Mouse (Mus musculus): Measurements from ENCODE around the gene Gsn. TPM values are rescaled to one million over a fixed set of nuclear protein-coding genes. Genes with fewer than 3 reads are reported as not detected.

The Gsn gene
- polyA plus RNA-seq, 1 experiment from 2014 or later: 18.1 TPM

DNA sequence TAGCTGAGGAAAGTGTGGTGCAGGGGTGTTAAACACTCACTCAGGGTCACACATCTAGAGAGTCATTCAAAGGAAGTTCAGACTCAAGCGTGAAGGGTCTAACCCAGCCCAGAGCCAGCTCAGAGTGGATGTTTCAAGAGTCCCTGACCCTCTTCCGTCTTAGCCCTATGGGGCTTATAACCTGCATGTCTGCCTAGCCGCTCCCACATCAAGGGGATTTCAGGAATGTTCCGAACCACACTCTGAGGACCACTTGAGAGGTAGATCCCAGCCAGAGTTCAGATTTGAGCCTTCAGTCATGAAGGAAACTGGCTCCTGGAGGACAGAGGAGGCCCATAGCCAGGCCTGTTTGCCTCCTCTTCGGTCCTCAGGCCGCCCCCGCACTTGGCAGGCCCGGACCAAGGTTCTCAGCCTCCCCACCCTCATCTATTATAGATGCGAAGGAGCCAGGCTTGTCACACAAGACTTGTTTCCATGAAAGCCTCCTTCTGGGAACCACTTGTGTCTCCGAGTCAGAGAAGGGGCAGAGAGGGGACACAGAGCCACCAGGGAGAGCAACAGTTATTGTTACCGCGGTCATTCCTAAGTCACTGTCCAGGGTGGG is 30.9 kb downstream of the Gsn start:
- Histone ChIP-seq H3K9ac (replicated peaks) (no peak overlapping the region), H3K4me1 (peaks cover 4% of the 10 kb centered on the region), H3K4me3 (no peak overlapping the region), H3K4me2 (replicated peaks) (no peak overlapping the region), H3K27ac (replicated peaks) (no peak overlapping the region), H3K27me3 (peaks cover 17% of the 10 kb centered on the region), H3K36me3 (no peaks in the 10 kb centered on the region), H3K9me3 (no peaks in the 10 kb centered on the region)
- no peak for ATAC-seq (replicated peaks)
- WGBS: 82% methylated on average over 12 of the region's 12 CpGs

DNA sequence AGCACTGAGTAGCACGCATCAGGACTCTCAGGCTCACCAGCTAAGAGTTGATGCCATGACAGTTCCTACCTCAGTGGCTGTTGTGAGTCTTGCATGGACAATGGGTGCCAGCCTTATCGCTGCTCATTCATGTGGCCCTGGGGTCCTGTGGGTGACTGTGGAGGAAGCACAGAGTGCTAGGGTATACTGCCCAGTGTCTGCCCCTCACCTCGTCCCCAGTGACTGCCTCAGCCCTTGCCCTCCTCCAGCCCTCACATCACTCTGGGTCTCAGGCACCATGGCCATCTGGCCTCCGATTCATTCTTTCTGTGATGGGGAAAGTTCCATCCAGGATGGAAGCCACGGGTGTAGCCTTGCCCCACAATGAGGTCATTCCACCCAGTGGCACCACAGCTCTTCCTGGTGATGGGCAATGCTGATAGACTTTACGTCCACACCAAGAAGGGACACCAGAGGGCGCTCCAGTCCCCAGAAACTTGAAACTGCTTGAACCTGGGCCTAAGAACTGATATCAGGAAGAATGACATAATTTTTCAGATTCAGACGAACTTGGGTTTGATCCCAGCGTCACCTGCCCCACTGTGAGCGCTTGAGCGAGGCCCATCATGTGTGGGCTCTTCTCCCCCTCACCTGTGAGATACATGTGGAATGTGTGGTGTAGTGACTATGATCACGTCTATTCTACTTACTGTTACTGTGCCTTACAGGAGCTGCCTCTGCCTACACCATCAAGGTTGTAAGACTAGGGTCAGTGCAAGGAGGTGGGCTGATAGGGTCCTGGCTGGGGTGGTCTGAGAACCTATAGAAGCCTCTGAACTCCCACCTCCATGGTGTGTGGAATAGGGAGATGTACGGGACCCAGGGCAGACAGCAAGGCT is 32.8 kb downstream of the Gsn start:
- ATAC-seq (replicated peaks): peak; percentile 64
- 37% methylated on average over 13 of the region's 13 CpGs for WGBS
- Histone ChIP-seq H3K27ac (replicated peaks) (no peak overlapping the region), H3K4me1 (no peaks in the 10 kb centered on the region), H3K4me2 (replicated peaks) (no peak overlapping the region), H3K9ac (replicated peaks) (no peak overlapping the region), H3K4me3 (no peak overlapping the region), H3K27me3 (0 out of 2 replicates have a peak, but pooled peaks cover under 1% of the 10 kb centered on the region), H3K36me3 (no peaks in the 10 kb centered on the region), H3K9me3 (no peaks in the 10 kb centered on the region)

DNA sequence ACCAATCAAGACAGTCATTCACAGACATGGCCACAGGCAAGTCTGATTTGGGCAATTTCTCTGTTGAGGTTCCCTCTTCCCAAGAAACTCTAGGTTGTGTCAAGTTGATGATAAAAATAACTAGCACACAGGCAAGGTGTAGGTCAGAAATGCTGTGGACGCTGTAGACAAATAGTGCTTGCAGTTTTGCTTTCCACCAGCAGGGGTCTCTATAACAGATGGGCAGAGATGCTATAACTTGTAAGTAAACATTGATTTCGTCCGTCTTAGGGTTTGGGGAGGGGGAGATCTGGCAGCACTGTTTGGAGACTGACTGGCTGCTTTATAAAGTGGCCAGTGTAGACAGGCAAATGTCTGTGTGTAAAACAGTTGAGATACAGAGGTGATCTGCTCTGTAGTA is 35.7 kb downstream of the Gsn start:
- H3K9ac ChIP-seq (replicated peaks): no peak overlapping the region
- no peak overlapping the region for H3K4me2 ChIP-seq (replicated peaks)
- no peak for ATAC-seq (replicated peaks)
- no peaks in the 10 kb centered on the region for H3K36me3 ChIP-seq
- H3K4me1 ChIP-seq: no peaks in the 10 kb centered on the region
- WGBS: 22% methylated on average over 3 of the region's 3 CpGs
- no peaks in the 10 kb centered on the region for H3K9me3 ChIP-seq
- no peak overlapping the region for H3K4me3 ChIP-seq
- H3K27me3 ChIP-seq: no peaks in the 10 kb centered on the region
- no peak overlapping the region for H3K27ac ChIP-seq (replicated peaks)

DNA sequence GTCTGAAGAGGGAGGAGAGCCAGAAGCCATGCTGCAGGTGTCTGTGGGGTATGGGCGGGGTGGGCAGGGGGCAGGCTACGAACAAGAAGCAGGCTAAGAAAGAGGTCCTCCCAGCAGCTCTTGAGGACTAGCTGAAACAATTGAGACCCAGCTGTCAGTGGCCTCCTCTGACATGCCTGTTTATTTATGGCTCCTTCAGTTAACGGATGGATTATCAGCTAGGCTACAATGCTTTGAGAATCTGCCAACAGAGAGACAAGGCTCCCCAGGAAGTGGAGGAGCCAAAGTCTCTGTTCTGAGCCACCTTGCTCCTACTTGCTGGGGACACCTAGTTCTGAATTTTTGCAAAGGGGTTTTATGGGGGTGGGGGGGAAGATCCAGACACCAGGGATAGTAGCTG is 36.5 kb downstream of the Gsn start:
- no peaks in the 10 kb centered on the region for H3K9me3 ChIP-seq
- H3K4me1 ChIP-seq: no peaks in the 10 kb centered on the region
- no peaks in the 10 kb centered on the region for H3K36me3 ChIP-seq
- no peak overlapping the region for H3K9ac ChIP-seq (replicated peaks)
- H3K27me3 ChIP-seq: no peaks in the 10 kb centered on the region
- no peak overlapping the region for H3K27ac ChIP-seq (replicated peaks)
- H3K4me2 ChIP-seq (replicated peaks): no peak overlapping the region
- H3K4me3 ChIP-seq: no peak overlapping the region
- no peak for ATAC-seq (replicated peaks)
- 68% methylated on average over 3 of the region's 3 CpGs for WGBS

DNA sequence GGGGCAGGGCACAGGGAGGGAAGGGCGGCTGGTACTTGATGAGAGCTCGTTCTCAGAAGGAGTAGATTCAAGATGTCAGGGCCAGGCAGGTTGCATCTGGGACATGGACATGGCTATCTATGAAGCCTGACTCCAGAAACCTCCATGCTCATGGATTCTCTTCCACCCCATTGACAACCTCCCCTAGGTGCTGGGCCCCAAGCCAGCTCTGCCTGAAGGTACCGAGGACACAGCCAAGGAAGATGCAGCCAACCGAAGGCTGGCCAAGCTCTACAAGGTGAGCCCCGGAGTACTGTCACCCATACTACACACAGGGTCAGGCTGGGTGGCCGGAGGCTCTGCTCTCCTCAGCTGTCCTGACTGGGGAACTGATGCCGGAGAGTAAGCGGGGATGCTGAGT is 37.1 kb downstream of the Gsn start:
- Histone ChIP-seq H3K27ac (replicated peaks) (no peak overlapping the region), H3K36me3 (no peaks in the 10 kb centered on the region), H3K4me1 (no peaks in the 10 kb centered on the region), H3K4me2 (replicated peaks) (no peak overlapping the region), H3K27me3 (no peaks in the 10 kb centered on the region), H3K4me3 (no peak overlapping the region), H3K9ac (replicated peaks) (no peak overlapping the region), H3K9me3 (no peaks in the 10 kb centered on the region)
- WGBS: 94% methylated on average over 8 of the region's 8 CpGs
- no peak for ATAC-seq (replicated peaks)

DNA sequence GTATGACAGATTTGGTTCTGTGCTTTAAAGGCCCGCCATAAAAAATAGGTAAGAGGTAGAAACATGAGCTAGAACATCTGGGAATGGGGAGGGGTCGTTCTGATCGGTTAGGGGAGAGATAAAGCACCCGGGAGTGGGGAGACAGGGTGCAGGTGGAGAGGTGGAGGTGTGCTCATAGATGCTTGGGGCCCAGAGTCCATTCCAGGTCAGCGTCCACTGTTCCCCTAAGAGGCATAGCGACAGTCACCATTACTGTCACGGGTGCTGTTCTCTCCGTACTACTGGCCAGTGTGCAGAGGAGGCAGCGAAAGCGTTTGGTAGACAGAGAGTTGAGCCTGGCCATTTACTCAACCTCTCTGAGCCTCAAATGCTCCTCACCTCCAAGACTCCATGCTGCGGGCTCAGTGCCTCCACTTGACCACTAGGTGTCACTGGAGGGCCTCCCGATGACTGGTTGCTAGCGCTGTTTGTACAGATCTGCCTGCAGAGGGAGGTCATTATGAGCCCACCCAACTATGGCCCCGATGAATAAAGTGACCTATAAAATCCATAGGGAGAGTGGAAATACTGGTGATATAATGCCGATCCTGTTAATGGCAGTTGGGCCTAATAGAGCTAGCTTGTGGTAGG is 41.6 kb downstream of the Gsn start:
- H3K4me3 ChIP-seq: no peak overlapping the region
- no peak overlapping the region for H3K4me2 ChIP-seq (replicated peaks)
- 29% methylated on average over 15 of the region's 15 CpGs for WGBS
- no peak overlapping the region for H3K9ac ChIP-seq (replicated peaks)
- ATAC-seq (replicated peaks): peak; percentile 69
- no peaks in the 10 kb centered on the region for H3K36me3 ChIP-seq
- H3K9me3 ChIP-seq: no peaks in the 10 kb centered on the region
- no peak overlapping the region for H3K27ac ChIP-seq (replicated peaks)
- no peaks in the 10 kb centered on the region for H3K27me3 ChIP-seq
- no peaks in the 10 kb centered on the region for H3K4me1 ChIP-seq

DNA sequence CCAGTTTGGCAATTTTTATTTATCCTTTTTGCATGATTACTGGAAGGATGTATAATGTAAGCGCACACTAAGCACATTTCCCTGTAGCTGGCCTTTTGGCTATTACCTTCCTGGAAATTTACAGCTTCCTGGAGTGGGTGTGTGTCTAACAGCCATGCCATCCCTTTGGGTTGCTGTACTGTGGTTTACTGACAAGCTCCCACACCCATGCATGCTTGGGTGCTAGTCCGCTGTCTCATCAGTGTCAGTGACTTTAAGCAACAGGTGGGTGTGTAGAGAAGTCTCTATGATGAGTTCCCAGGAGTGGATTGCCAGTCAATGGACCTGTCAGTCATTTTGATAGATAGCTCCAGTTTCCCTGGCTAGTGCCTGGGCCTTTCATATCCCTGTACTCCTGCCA is 43.3 kb downstream of the Gsn start:
- H3K27me3 ChIP-seq: no peaks in the 10 kb centered on the region
- no peaks in the 10 kb centered on the region for H3K36me3 ChIP-seq
- no peak overlapping the region for H3K4me2 ChIP-seq (replicated peaks)
- no peaks in the 10 kb centered on the region for H3K9me3 ChIP-seq
- no peak overlapping the region for H3K27ac ChIP-seq (replicated peaks)
- ATAC-seq (replicated peaks): no peak
- H3K4me3 ChIP-seq: no peak overlapping the region
- no peak overlapping the region for H3K9ac ChIP-seq (replicated peaks)
- 92% methylated on average over 2 of the region's 2 CpGs for whole genome bisulfite sequencing
- H3K4me1 ChIP-seq: no peaks in the 10 kb centered on the region

DNA sequence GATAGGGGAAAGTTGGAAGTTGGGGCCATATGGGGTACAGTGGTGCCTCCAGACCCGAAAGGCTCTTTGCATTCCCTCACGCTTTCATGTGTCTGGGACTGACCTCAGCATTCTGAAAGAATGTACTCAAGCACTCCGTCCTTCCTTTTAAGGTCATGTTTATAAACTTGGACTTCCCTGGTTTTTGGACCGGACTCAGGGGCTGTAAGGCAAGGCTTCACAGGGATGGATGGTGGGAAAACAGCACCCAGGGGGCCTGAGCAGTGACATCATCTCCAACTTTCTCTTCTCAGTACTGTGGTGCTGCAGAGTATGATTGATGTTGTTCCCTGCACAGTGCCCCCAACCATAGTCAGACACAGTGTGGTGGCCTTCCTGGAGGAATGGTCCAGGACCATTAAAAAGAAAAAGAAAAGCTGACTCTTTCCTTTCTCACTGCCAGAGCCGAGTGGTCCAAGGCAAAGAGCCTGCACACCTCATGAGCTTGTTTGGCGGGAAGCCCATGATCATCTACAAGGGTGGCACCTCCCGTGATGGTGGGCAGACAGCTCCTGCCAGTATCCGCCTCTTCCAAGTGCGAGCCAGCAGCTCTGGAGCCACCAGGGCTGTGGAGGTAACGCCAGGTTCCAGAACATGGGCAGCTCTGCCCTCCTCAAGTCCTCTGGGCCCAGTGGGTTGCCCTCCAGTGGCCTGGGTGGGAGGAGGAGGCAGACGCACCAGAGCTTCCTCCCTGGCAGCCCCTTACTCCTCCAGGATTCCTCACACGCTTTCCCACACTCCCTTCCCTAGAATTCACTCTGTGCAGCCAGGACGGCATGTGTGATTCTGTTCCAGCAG is 46.1 kb downstream of the Gsn start:
- Histone ChIP-seq H3K36me3 (no peaks in the 10 kb centered on the region), H3K27ac (replicated peaks) (no peak overlapping the region), H3K4me2 (replicated peaks) (no peak overlapping the region), H3K9ac (replicated peaks) (no peak overlapping the region), H3K27me3 (no peaks in the 10 kb centered on the region), H3K4me1 (no peaks in the 10 kb centered on the region), H3K9me3 (no peaks in the 10 kb centered on the region), H3K4me3 (no peak overlapping the region)
- 84% methylated on average over 13 of the region's 13 CpGs for WGBS
- ATAC-seq (replicated peaks): no peak

DNA sequence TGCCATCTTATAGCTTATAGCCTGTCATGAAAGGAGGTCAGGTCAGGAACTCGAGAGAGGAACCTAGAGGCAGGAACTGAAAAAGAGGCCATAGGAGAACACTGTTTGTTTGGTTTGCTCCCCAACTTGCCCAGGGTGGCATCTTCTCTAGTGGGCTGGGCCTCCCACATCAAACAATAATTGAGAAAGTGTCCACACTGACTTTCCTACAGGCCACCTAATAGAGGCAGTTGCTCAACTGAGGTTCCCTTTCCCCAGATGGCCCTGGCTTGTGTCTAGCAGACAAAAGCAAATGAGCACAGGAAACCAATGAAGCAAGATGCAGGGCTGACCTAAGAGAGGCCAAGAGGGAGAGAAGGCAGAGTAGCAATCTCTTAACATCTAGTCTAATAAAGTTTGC is 52.0 kb downstream of the Gsn start:
- H3K36me3 ChIP-seq: no peaks in the 10 kb centered on the region
- H3K4me3 ChIP-seq: no peak overlapping the region
- ATAC-seq (replicated peaks): no peak
- H3K9me3 ChIP-seq: no peaks in the 10 kb centered on the region
- WGBS: 60% methylated on average over 1 of the region's 1 CpGs
- no peak overlapping the region for H3K4me2 ChIP-seq (replicated peaks)
- H3K4me1 ChIP-seq: no peaks in the 10 kb centered on the region
- H3K27ac ChIP-seq (replicated peaks): no peak overlapping the region
- no peak overlapping the region for H3K9ac ChIP-seq (replicated peaks)
- no peaks in the 10 kb centered on the region for H3K27me3 ChIP-seq

DNA sequence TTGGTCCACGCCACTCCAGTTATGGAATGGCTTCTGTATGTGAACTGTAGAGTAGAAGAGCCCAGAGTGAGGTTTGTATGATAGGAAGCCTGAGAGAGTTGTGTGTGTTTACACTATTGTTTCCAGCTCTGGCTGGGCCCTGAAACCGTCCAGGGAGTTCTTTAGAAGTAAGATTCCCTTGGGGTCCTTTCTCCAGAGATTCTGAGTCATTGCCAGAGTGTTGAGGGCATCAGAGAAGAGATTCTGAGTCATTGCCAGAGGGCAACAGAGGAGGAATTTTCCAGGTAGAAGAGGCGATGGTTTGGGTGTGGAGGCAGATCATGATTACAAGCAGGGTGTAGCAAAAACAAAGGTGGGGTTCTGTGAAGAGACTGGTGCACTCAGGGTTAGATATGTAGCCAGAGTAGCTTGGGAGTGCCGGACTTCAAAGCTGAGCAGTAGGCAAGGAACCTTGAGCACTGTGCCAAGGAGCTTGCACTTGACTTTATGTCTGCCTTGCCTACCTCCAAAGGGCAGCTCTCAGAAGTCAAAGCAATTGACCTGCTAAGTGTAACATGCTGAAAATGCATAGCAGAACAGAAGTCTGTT is 53.8 kb downstream of the Gsn start:
- H3K4me1 ChIP-seq: no peaks in the 10 kb centered on the region
- no peaks in the 10 kb centered on the region for H3K27me3 ChIP-seq
- H3K9me3 ChIP-seq: no peaks in the 10 kb centered on the region
- H3K9ac ChIP-seq (replicated peaks): no peak overlapping the region
- no peak overlapping the region for H3K4me3 ChIP-seq
- no peaks in the 10 kb centered on the region for H3K36me3 ChIP-seq
- no peak overlapping the region for H3K4me2 ChIP-seq (replicated peaks)
- 92% methylated on average over 4 of the region's 4 CpGs for WGBS
- no peak for ATAC-seq (replicated peaks)
- H3K27ac ChIP-seq (replicated peaks): no peak overlapping the region

DNA sequence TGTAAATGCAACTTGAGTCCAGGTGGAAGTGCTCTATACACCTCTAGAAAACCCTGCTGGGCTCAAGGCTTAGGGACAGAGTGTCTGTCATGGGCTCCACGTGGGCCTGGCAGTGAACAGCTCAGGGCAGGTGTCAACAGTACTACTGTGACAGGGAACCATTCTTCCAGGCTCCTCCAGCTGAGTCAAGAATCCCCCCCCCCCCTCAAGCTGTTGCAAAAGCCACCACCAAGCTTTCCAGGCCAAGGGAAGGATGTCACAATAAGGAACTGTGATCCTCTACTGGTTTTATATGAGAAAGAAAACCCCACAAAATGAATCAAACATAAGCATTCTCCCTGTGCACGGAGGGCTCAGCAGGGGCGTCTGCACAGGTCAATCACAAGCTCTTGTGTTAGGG is 58.1 kb downstream of the Gsn start:
- Histone ChIP-seq H3K9me3 (no peaks in the 10 kb centered on the region), H3K4me1 (no peaks in the 10 kb centered on the region), H3K4me3 (no peak overlapping the region), H3K36me3 (no peaks in the 10 kb centered on the region), H3K9ac (replicated peaks) (no peak overlapping the region), H3K27ac (replicated peaks) (no peak overlapping the region), H3K4me2 (replicated peaks) (no peak overlapping the region), H3K27me3 (no peaks in the 10 kb centered on the region)
- WGBS: 25% methylated on average over 3 of the region's 3 CpGs
- ATAC-seq (replicated peaks): no peak
